Mouse (Mus musculus): ENCODE measurements around the gene Pcnx3.

Gene Pcnx3

GRCm38 (mm10) chr19:5688200-5689087 lies at the start of gene Pcnx3, which contains the start of gene Map3k11:
Pcnx3 (minus strand) TSS chr19:5688908.
Map3k11 (plus strand) TSS chr19:5688742.
- DNase-seq: peak; percentile 99

- no peak for DNase-seq
Measured at GRCm38 (mm10) chr19:5734325-5734724, 45.6 kb upstream of the Pcnx3 start.

- DNase-seq: peak; percentile 96
Measured at GRCm38 (mm10) chr19:5731264-5731978, 42.7 kb upstream of the Pcnx3 start.

GRCm38 (mm10) chr19:5730314-5731186 lies 41.8 kb upstream of the Pcnx3 start:
- peak; percentile 36 for DNase-seq

GRCm38 (mm10) chr19:5729444-5729815 lies 40.7 kb upstream of the Pcnx3 start, which contains the start of gene Fam89b:
Fam89b (minus strand) TSS chr19:5729653.
- DNase-seq: peak; percentile 91

GRCm38 (mm10) chr19:5728631-5729443 lies 40.1 kb upstream of the Pcnx3 start:
- DNase-seq: peak; percentile 48

GRCm38 (mm10) chr19:5727701-5728100 lies 39.0 kb upstream of the Pcnx3 start:
- DNase-seq: peak; percentile 91

GRCm38 (mm10) chr19:5726961-5727578 lies 38.4 kb upstream of the Pcnx3 start:
- no peak for DNase-seq

GRCm38 (mm10) chr19:5725767-5726515 lies 37.2 kb upstream of the Pcnx3 start, which contains the start of gene Ehbp1l1:
Ehbp1l1 (minus strand) TSS chr19:5726317.
- peak; percentile 62 for DNase-seq

- peak; percentile 46 for DNase-seq
Measured at GRCm38 (mm10) chr19:5725029-5725707, 36.5 kb upstream of the Pcnx3 start.

- peak; percentile 80 for DNase-seq
Measured at GRCm38 (mm10) chr19:5724549-5724941, 35.8 kb upstream of the Pcnx3 start.

- DNase-seq: no peak
Measured at GRCm38 (mm10) chr19:5723934-5724548, 35.3 kb upstream of the Pcnx3 start.

- DNase-seq: no peak
Measured at GRCm38 (mm10) chr19:5722848-5723425, 34.2 kb upstream of the Pcnx3 start.

GRCm38 (mm10) chr19:5721233-5721632 lies 32.5 kb upstream of the Pcnx3 start:
- no peak for DNase-seq

- DNase-seq: no peak
Measured at GRCm38 (mm10) chr19:5716955-5717354, 28.2 kb upstream of the Pcnx3 start.

GRCm38 (mm10) chr19:5715793-5716688 lies 27.3 kb upstream of the Pcnx3 start:
- peak; percentile 52 for DNase-seq

GRCm38 (mm10) chr19:5713730-5714129 lies 25.0 kb upstream of the Pcnx3 start:
- DNase-seq: peak; percentile 78

- no peak for DNase-seq
Measured at GRCm38 (mm10) chr19:5713255-5713654, 24.5 kb upstream of the Pcnx3 start.

Measured in kidney, adult 9 months (tissue).